Mouse (Mus musculus) heart, postnatal 0 days (tissue): ENCODE data around the gene Gnas. TPM values are rescaled to one million over a fixed set of nuclear protein-coding genes. Genes with fewer than 3 reads are reported as not detected.

ENCODE experiments used
- ATAC-seq: fragments of 200-750 bp; cut with Nextera tagmentation; 2 replicates; pipeline ENCODE4 v1.8.0; 2017; ENCODE audit warnings: low read depth, moderate number of reproducible peaks, moderate library complexity; ENCODE audit not compliant: insufficient read depth
- DNase-seq: peaks from one replicate; pipeline ENCODE4 v3.0.0-alpha.2; 2016; ENCODE audit warnings: low spot score
- H3K27ac ChIP-seq: fragments of 300-500 bp; sonication (generic); 2 replicates; pipeline ENCODE4 v1.5.1; 2014; ENCODE audit warnings: low read depth, mild to moderate bottlenecking
- H3K27me3 ChIP-seq: fragments of 300-500 bp; sonication (generic); 2 replicates; pipeline ENCODE4 v1.6.1; 2014; ENCODE audit warnings: low read length, mixed read lengths; ENCODE audit not compliant: control insufficient read depth, insufficient read depth
- H3K36me3 ChIP-seq: fragments of 300-500 bp; sonication (generic); replicated peaks from 2 replicates; pipeline ENCODE4 v1.6.1; 2014; ENCODE audit warnings: low read length, mixed read lengths; ENCODE audit not compliant: control insufficient read depth, insufficient read depth
- H3K4me1 ChIP-seq: fragments of 300-500 bp; sonication (generic); 2 replicates; pipeline ENCODE4 v1.6.1; 2014; ENCODE audit warnings: antibody characterized with exemption; ENCODE audit not compliant: control insufficient read depth, insufficient read depth
- H3K4me2 ChIP-seq: fragments of 300-500 bp; sonication (generic); 2 replicates; pipeline ENCODE4 v1.6.1; 2014; ENCODE audit warnings: low read depth, mild to moderate bottlenecking, low read length, moderate library complexity
- H3K4me3 ChIP-seq: fragments of 300-500 bp; sonication (generic); 2 replicates; pipeline ENCODE4 v1.5.1; 2014; ENCODE audit warnings: low read depth, low read length
- H3K9ac ChIP-seq: fragments of 300-500 bp; sonication (generic); replicated peaks from 2 replicates; pipeline ENCODE4 v1.6.1; 2014; ENCODE audit warnings: low read depth, low read length, mixed read lengths
- H3K9me3 ChIP-seq: fragments of 300-500 bp; sonication (generic); replicated peaks from 2 replicates; pipeline ENCODE4 v1.6.1; 2016; ENCODE audit warnings: low read length; ENCODE audit not compliant: control insufficient read depth
- CTCF ChIP-seq: IDR thresholded peaks from 2 replicates; pipeline ENCODE4 v1.5.1; 2016; ENCODE audit warnings: antibody characterized with exemption, control low read depth, low read depth
- EP300 ChIP-seq: IDR thresholded peaks from 2 replicates; pipeline ENCODE4 v1.6.1; 2016; ENCODE audit warnings: antibody characterized with exemption, low read depth
- WGBS: fragments of 180-500 bp; shearing (Covaris S2); extraction: QIAGEN DNeasy Blood & Tissue Kit; methylation state at CpG from one replicate; pipeline ENCODE4 v1.1.7; 2014; 5-methylcytosine and 5-hydroxymethylcytosine counted together
- polyA plus RNA-seq: library from polyadenylated mRNA; unstranded; fragments of >200 nt; fragmentation: Nextera tagmentation; extraction: Ambion mirVana; gene quantifications from 2 replicates; pipeline ENCODE4 v1.2.1, GENCODE M21; 2015
- total RNA-seq: library from RNA; depleted of rRNA; stranded (reverse); fragments of >200 nt; gene quantifications from 2 replicates; pipeline ENCODE4 v1.2.3, GENCODE M21; 2014; ENCODE audit warnings: low replicate concordance; rRNA removed

Gene Gnas
- 1,131 and 1,208 TPM in 2 replicates for total RNA-seq
- 1,263 and 1,283 TPM in 2 replicates for polyA plus RNA-seq

DNA sequence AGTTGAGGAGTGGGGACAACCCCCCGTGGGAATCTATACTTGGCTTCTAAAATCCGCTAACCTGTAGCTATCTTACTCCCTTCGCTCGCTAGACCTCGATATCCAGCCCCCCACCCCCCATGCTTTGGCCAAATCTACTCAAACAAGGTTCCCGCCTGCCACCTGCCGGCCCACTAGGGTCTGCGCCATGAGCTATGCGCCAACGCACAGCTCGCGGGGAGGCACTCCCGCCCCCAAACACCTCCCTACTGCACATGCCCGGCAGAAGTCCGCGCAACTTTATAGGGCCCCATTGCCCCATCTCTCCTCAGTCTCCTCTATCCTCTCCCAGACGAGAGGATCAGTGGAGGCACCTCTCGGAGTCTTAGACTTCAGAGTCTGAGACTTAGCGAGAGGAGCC lies at the start of gene Gnas:
Gene Gnas (plus strand): TSS at position 310 of the 400 bp plus-strand sequence.
- Histone ChIP-seq H3K4me1 (no peaks in the 10 kb centered on the region), H3K27me3 (peaks cover 52% of the 10 kb centered on the region), H3K4me2 (peak within 1 kb of the TSS; percentile 34), H3K9me3 (peaks cover 4% of the 10 kb centered on the region; the same call in 1 of the 2 replicates), H3K27ac (no peak within 1 kb of the TSS), H3K36me3 (peaks cover 43% of the 10 kb centered on the region), H3K9ac (no peak within 1 kb of the TSS), H3K4me3 (peak within 1 kb of the TSS; percentile 29)
- peak; percentile 47; the same call in 1 of the 2 replicates for ATAC-seq
- peak; percentile 49 for TF ChIP-seq CTCF
- TF ChIP-seq EP300: no peak
- no peak for DNase-seq
- WGBS: 41% methylated on average over 19 of the region's 19 CpGs

DNA sequence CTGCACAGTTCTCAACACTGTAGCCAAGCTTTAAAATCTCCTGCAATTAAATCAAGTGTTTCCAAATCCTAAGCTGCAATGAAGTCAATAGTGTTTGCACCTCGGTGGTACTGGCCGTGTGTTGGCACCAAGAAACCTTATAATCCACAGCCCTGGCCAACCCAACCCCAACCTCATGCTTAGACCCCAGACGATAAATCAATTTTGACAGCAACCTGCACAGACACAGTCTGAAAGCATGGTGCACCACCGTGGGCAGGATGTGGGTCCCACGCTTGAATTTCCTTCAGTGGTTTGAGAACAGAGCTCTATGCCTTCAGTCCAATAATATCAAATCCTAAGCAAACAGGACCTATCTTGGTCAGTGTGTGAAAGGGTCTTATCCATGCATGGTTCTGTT lies 41.7 kb upstream of the Gnas start:
- no peak overlapping the region for H3K9ac ChIP-seq
- H3K27me3 ChIP-seq: no peaks in the 10 kb centered on the region
- no peak for TF ChIP-seq EP300
- no peak for TF ChIP-seq CTCF
- H3K36me3 ChIP-seq: no peaks in the 10 kb centered on the region
- WGBS: 83% methylated on average over 5 of the region's 5 CpGs
- no peak overlapping the region for H3K4me2 ChIP-seq
- H3K4me3 ChIP-seq: no peak overlapping the region
- ATAC-seq (no peak), DNase-seq (no peak)
- H3K9me3 ChIP-seq: no peaks in the 10 kb centered on the region
- H3K27ac ChIP-seq: no peak overlapping the region
- no peaks in the 10 kb centered on the region for H3K4me1 ChIP-seq

- DNase-seq (no peak), ATAC-seq (no peak; the same call in 1 of the 2 replicates)
- Histone ChIP-seq H3K36me3 (no peaks in the 10 kb centered on the region), H3K4me3 (no peak overlapping the region), H3K27ac (no peak overlapping the region), H3K9me3 (no peaks in the 10 kb centered on the region), H3K4me2 (no peak overlapping the region), H3K27me3 (no peaks in the 10 kb centered on the region), H3K9ac (no peak overlapping the region), H3K4me1 (no peaks in the 10 kb centered on the region)
- TF ChIP-seq EP300: no peak
- no peak for TF ChIP-seq CTCF
Measured at GRCm38 (mm10) chr2:174251963-174252362, 32.2 kb upstream of the Gnas start.

- no peak overlapping the region for H3K4me3 ChIP-seq
- ATAC-seq: no peak
- H3K9ac ChIP-seq: no peak overlapping the region
- TF ChIP-seq CTCF (no peak), EP300 (no peak)
- no peak overlapping the region for H3K4me2 ChIP-seq
- H3K4me1 ChIP-seq: no peaks in the 10 kb centered on the region
- H3K36me3 ChIP-seq: no peaks in the 10 kb centered on the region
- H3K9me3 ChIP-seq: no peaks in the 10 kb centered on the region
- H3K27me3 ChIP-seq: no peaks in the 10 kb centered on the region
- 28% methylated on average over 2 of the region's 2 CpGs for WGBS
- no peak overlapping the region for H3K27ac ChIP-seq
- no peak for DNase-seq
Measured at GRCm38 (mm10) chr2:174257312-174257711, 26.8 kb upstream of the Gnas start.

GRCm38 (mm10) chr2:174260004-174260403 lies 24.1 kb upstream of the Gnas start:
- TF ChIP-seq CTCF (no peak), EP300 (no peak)
- Histone ChIP-seq H3K36me3 (no peaks in the 10 kb centered on the region), H3K4me1 (no peaks in the 10 kb centered on the region), H3K27ac (no peak overlapping the region), H3K9ac (no peak overlapping the region), H3K4me3 (no peak overlapping the region), H3K27me3 (no peaks in the 10 kb centered on the region), H3K9me3 (no peaks in the 10 kb centered on the region), H3K4me2 (no peak overlapping the region)
- ATAC-seq: no peak
- WGBS: 23% methylated on average over 3 of the region's 3 CpGs
- DNase-seq: no peak
